Mouse (Mus musculus) neural tube, embryonic 15.5 days (tissue): ENCODE data around the gene Ncor2. TPM values are rescaled to one million over a fixed set of nuclear protein-coding genes. Genes with fewer than 3 reads are reported as not detected.

Source experiments
- ATAC-seq: fragments of 200-750 bp; cut with Nextera tagmentation; 2 replicates; pipeline ENCODE4 v1.8.0; 2017; ENCODE audit warnings: mild to moderate bottlenecking, moderate TSS enrichment, moderate library complexity; ENCODE audit not compliant: low FRiP score
- H3K27ac ChIP-seq: fragments of 300-500 bp; sonication (generic); replicated peaks from 2 replicates; pipeline ENCODE4 v1.5.1; 2015; ENCODE audit warnings: mild to moderate bottlenecking, inconsistent platforms
- H3K27me3 ChIP-seq: fragments of 300-500 bp; sonication (generic); replicated peaks from 2 replicates; pipeline ENCODE4 v1.6.1; 2015; ENCODE audit warnings: inconsistent platforms
- H3K36me3 ChIP-seq: fragments of 300-500 bp; sonication (generic); 2 replicates; pipeline ENCODE4 v1.6.1; 2015; ENCODE audit warnings: inconsistent platforms
- H3K4me1 ChIP-seq: fragments of 300-500 bp; sonication (generic); 2 replicates; pipeline ENCODE4 v1.6.1; 2015; ENCODE audit warnings: inconsistent platforms
- H3K4me2 ChIP-seq: fragments of 300-500 bp; sonication (generic); 2 replicates; pipeline ENCODE4 v1.6.1; 2015; ENCODE audit warnings: inconsistent platforms, mild to moderate bottlenecking, moderate library complexity
- H3K4me3 ChIP-seq: fragments of 300-500 bp; sonication (generic); replicated peaks from 2 replicates; pipeline ENCODE4 v1.5.1; 2015; ENCODE audit warnings: mild to moderate bottlenecking, inconsistent platforms
- H3K9ac ChIP-seq: fragments of 300-500 bp; sonication (generic); replicated peaks from 2 replicates; pipeline ENCODE4 v1.6.1; 2015; ENCODE audit warnings: mild to moderate bottlenecking, inconsistent platforms
- H3K9me3 ChIP-seq: fragments of 300-500 bp; sonication (generic); replicated peaks from 2 replicates; pipeline ENCODE4 v1.6.1; 2016; ENCODE audit warnings: inconsistent platforms
- whole genome bisulfite sequencing: fragments of 180-500 bp; shearing (Covaris S2); methylation state at CpG from one replicate; pipeline ENCODE4 v1.1.7; 2015; ENCODE audit warnings: mixed read lengths; 5-methylcytosine and 5-hydroxymethylcytosine counted together
- polyA plus RNA-seq: library from polyadenylated mRNA; unstranded; fragments of >200 nt; fragmentation: Nextera tagmentation; extraction: Ambion mirVana; gene quantifications from 2 replicates; pipeline ENCODE4 v1.2.1, GENCODE M21; 2015

Ncor2 gene
- polyA plus RNA-seq, 1 experiment from 2014 or later = 24.2 TPM

DNA sequence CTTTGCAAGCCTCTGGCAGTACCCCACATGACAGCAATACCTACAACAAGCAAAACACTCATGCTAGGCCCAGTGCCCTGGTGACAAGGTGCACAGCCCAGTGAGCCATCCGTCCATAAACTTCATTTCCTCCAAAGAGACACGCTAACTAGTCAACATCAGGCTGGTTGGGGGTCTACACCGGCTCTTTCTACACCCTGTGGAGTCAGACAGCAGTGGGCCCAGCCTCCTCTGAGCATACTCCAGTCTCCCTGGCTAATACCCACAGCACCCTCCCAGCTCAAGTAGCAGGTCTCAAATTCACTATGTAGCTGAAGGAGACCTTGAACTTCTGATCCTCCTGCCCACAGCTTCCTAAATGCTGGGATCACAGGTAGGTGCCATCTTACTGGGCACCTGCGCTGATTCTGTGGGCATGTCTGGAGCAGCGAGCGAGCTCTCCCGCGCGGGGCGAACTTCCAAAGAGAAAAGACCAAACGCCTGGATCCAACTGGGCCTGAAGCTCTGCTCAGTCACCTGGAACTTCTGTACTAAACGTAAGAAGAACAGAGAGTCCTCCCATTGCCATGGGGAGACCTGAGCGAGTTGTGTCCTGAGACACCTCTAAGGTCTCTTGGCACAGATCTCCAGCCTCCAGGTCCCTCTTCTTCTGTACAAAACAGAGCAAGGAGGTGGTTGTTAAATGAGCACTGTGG, 46.3 kb downstream of the Ncor2 start:
- Histone ChIP-seq H3K36me3 (no peaks in the 10 kb centered on the region), H3K9me3 (no peaks in the 10 kb centered on the region), H3K4me2 (no peak overlapping the region), H3K9ac (no peak overlapping the region), H3K4me1 (peaks cover 94% of the 10 kb centered on the region), H3K27me3 (no peaks in the 10 kb centered on the region), H3K4me3 (no peak overlapping the region), H3K27ac (peak overlapping the region; percentile 54)
- ATAC-seq = no peak
- 92% methylated on average over 13 of the region's 13 CpGs for WGBS

DNA sequence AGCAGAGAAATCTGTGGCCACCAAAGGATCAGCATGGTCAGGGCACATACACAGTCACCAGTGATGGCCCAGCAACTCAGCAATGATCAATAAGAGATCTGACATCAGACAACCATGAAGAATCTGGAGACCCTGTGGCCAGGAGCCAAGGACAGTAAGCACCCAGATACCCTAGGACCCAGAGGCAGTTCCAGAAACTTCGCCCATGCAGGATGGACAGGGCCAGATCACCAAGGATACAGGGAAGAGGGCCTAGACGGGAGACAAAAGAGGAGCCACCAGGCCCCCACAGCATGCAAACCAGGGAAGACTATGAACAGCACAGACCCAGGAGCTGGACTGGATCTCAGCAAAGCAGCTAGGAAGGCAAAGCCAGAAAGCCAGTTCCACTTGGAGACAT, 47.0 kb downstream of the Ncor2 start:
- Histone ChIP-seq H3K4me1 (peaks cover 90% of the 10 kb centered on the region), H3K27me3 (no peaks in the 10 kb centered on the region), H3K9ac (no peak overlapping the region), H3K27ac (peak overlapping the region; percentile 54), H3K9me3 (no peaks in the 10 kb centered on the region), H3K4me2 (no peak overlapping the region), H3K4me3 (no peak overlapping the region), H3K36me3 (no peaks in the 10 kb centered on the region)
- no peak for ATAC-seq
- WGBS = 57% methylated on average over 2 of the region's 2 CpGs

DNA sequence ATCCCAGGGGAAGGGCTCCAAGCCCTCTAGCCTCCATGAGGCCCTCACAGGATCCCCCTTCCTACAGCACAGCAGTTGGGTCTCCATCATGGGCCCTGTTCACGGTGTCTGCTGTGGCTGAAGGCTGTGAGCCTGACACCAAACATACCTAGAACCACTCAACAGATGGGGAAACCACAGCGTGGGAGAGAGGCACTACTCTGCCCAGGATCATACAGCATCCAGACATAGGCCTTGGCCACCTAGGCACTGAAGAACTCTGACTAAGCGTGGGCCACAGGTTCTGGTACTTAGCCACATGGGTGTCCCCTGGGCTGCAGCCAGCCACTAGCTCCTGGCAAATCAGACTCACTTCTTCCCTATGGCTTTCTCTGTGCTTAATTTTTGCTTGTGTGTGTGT, 48.6 kb downstream of the Ncor2 start:
- H3K4me2 ChIP-seq = no peak overlapping the region
- peak overlapping the region; percentile 52; the same call in 1 of the 2 replicates for H3K27ac ChIP-seq
- 89% methylated on average over 3 of the region's 3 CpGs for WGBS
- no peak for ATAC-seq
- peaks cover 87% of the 10 kb centered on the region for H3K4me1 ChIP-seq
- no peaks in the 10 kb centered on the region for H3K36me3 ChIP-seq
- no peaks in the 10 kb centered on the region for H3K9me3 ChIP-seq
- H3K9ac ChIP-seq = no peak overlapping the region
- no peak overlapping the region for H3K4me3 ChIP-seq
- H3K27me3 ChIP-seq = no peaks in the 10 kb centered on the region

- no peak for ATAC-seq
- WGBS = 56% methylated on average over 14 of the region's 14 CpGs
- Histone ChIP-seq H3K4me2 (no peak overlapping the region), H3K9ac (no peak overlapping the region), H3K4me1 (peaks cover 87% of the 10 kb centered on the region), H3K4me3 (no peak overlapping the region), H3K27me3 (no peaks in the 10 kb centered on the region), H3K36me3 (no peaks in the 10 kb centered on the region), H3K9me3 (no peaks in the 10 kb centered on the region), H3K27ac (peak overlapping the region; percentile 72)
Observed at GRCm38 (mm10) chr5:125128939-125129385, 50.1 kb downstream of the Ncor2 start.

- H3K4me3 ChIP-seq = no peak overlapping the region
- H3K36me3 ChIP-seq = peaks cover 2% of the 10 kb centered on the region; the same call in 1 of the 2 replicates
- no peak for ATAC-seq
- no peaks in the 10 kb centered on the region for H3K27me3 ChIP-seq
- no peaks in the 10 kb centered on the region for H3K9me3 ChIP-seq
- 100% methylated on average over 1 of the region's 1 CpGs for WGBS
- H3K4me2 ChIP-seq = no peak overlapping the region
- H3K9ac ChIP-seq = no peak overlapping the region
- H3K4me1 ChIP-seq = peaks cover 86% of the 10 kb centered on the region
- H3K27ac ChIP-seq = no peak overlapping the region
Observed at GRCm38 (mm10) chr5:125127920-125128319, 51.1 kb downstream of the Ncor2 start.

- no peak overlapping the region for H3K9ac ChIP-seq
- no peak overlapping the region for H3K4me2 ChIP-seq
- no peak for ATAC-seq
- H3K9me3 ChIP-seq = no peaks in the 10 kb centered on the region
- WGBS = 83% methylated on average over 4 of the region's 4 CpGs
- peaks cover 2% of the 10 kb centered on the region; the same call in 1 of the 2 replicates for H3K36me3 ChIP-seq
- H3K4me3 ChIP-seq = no peak overlapping the region
- peaks cover 86% of the 10 kb centered on the region for H3K4me1 ChIP-seq
- no peak overlapping the region for H3K27ac ChIP-seq
- H3K27me3 ChIP-seq = no peaks in the 10 kb centered on the region
Observed at GRCm38 (mm10) chr5:125127426-125127825, 51.6 kb downstream of the Ncor2 start.

DNA sequence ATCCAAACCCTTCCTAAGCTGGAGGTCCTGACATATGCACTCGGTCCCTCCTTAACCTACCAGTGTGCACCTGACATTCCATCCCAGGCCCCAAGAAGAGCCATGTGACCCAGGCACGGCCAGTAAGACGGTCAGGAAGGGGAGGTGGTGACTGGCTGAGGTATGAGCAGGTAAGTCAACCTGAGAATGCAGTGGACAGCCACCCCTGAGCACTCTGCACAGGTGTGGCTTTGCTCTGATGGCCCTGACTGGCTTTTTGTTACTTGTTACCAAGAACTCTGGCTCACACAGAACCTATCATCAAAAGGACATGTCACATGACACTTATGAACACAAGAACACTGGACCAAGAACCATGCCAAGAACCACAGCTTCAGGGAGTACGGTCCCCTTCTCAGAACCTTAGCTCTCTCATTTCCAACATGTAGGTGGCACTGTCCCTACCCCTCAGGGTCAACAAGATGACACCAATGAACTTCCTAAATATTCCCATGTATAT, 53.0 kb downstream of the Ncor2 start:
- Histone ChIP-seq H3K4me1 (peaks cover 84% of the 10 kb centered on the region), H3K36me3 (peaks cover 2% of the 10 kb centered on the region; the same call in 1 of the 2 replicates), H3K4me2 (no peak overlapping the region), H3K9me3 (no peaks in the 10 kb centered on the region), H3K9ac (no peak overlapping the region), H3K27ac (0 out of 2 replicates have a peak overlapping the region, but pooled peaks have one; percentile 24), H3K27me3 (no peaks in the 10 kb centered on the region), H3K4me3 (no peak overlapping the region)
- ATAC-seq = no peak
- WGBS = 89% methylated on average over 4 of the region's 4 CpGs

DNA sequence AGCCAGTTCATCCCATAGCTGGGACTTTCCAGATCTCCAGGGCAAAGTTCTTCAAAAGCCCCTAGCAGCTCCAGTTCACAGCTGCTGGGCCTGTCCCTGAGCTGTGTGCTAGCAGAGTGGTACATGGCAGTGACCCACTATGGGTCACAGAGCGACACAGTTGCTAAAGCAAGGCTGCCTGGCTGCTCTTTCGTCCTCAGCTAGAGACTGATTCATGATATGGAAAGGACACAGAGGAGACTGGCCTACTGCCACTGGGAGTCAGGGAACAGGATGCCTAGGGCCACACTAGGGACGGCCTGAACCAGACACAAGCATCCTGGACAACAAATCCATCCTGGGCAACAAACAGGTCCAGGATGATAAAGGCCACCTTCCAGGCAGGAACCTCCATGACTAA, 53.8 kb downstream of the Ncor2 start:
- ATAC-seq = no peak
- H3K4me3 ChIP-seq = no peak overlapping the region
- WGBS = 75% methylated on average over 3 of the region's 3 CpGs
- peak overlapping the region; percentile 24; the same call in 1 of the 2 replicates for H3K27ac ChIP-seq
- no peak overlapping the region for H3K4me2 ChIP-seq
- peaks cover 84% of the 10 kb centered on the region for H3K4me1 ChIP-seq
- H3K36me3 ChIP-seq = peaks cover 2% of the 10 kb centered on the region; the same call in 1 of the 2 replicates
- no peaks in the 10 kb centered on the region for H3K9me3 ChIP-seq
- peak overlapping the region; percentile 10; the same call in 1 of the 2 replicates for H3K9ac ChIP-seq
- H3K27me3 ChIP-seq = no peaks in the 10 kb centered on the region

GRCm38 (mm10) chr5:125124002-125124401, 55.0 kb downstream of the Ncor2 start:
- 63% methylated on average over 7 of the region's 7 CpGs for WGBS
- no peak overlapping the region for H3K9ac ChIP-seq
- peaks cover 6% of the 10 kb centered on the region for H3K36me3 ChIP-seq
- no peaks in the 10 kb centered on the region for H3K9me3 ChIP-seq
- no peaks in the 10 kb centered on the region for H3K27me3 ChIP-seq
- no peak overlapping the region for H3K27ac ChIP-seq
- H3K4me3 ChIP-seq = no peak overlapping the region
- no peak for ATAC-seq
- no peak overlapping the region for H3K4me2 ChIP-seq
- H3K4me1 ChIP-seq = peaks cover 77% of the 10 kb centered on the region

DNA sequence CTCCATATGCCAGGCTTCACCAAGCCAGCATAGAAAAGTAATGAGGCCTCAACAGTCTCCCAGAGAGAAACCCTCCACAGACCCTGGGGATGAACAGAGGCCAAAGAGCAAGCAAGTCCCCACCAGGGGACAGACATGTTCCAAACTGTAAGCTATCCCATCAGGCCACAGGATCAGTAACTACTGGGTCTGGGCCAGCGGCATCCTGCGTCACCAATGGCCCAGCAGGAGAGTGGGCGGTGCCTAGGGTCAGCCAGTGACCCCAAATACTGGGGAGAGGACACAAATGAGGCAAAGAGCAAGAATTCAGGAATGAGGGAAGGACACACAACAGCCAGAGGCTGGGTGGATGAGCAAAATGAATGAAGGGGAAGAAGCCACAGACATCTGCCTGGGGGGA, 55.8 kb downstream of the Ncor2 start:
- Histone ChIP-seq H3K36me3 (peaks cover 14% of the 10 kb centered on the region), H3K9ac (no peak overlapping the region), H3K9me3 (no peaks in the 10 kb centered on the region), H3K27ac (0 out of 2 replicates have a peak overlapping the region, but pooled peaks have one; percentile 9), H3K4me2 (no peak overlapping the region), H3K4me3 (no peak overlapping the region), H3K4me1 (peaks cover 69% of the 10 kb centered on the region), H3K27me3 (no peaks in the 10 kb centered on the region)
- 41% methylated on average over 3 of the region's 3 CpGs for WGBS
- no peak for ATAC-seq

GRCm38 (mm10) chr5:125122546-125122945, 56.5 kb downstream of the Ncor2 start:
- H3K4me1 ChIP-seq = peaks cover 62% of the 10 kb centered on the region

DNA sequence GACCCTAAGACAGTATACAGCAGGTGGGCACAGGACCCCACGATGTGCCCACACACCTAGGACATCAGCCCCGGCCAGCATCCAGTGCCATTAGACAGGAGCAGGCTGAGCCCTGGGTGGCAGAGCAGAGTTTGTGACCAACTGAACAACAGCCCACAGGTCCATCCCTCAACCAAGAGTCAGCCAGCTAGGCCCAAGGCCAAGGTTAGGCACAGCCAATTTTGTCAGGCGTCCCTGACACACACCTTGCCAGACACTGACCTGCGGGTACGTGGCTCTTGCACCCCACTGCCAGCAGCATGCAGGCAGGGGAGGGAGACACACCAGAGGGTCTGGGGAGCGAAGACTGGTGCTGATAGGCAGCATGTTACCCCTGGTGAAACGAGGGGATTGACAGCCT, 57.0 kb downstream of the Ncor2 start:
- peaks cover 65% of the 10 kb centered on the region for H3K4me1 ChIP-seq
- H3K27ac ChIP-seq = peak overlapping the region; percentile 48; the same call in 1 of the 2 replicates
- 92% methylated on average over 7 of the region's 7 CpGs for WGBS

More at GRCm38 (mm10) chr5:125122546-125122945, 56.5 kb downstream of the Ncor2 start:
- Histone ChIP-seq H3K4me2 (no peak overlapping the region), H3K36me3 (peaks cover 19% of the 10 kb centered on the region), H3K27ac (no peak overlapping the region), H3K4me3 (no peak overlapping the region), H3K9ac (no peak overlapping the region), H3K9me3 (no peaks in the 10 kb centered on the region), H3K27me3 (no peaks in the 10 kb centered on the region)
- no peak for ATAC-seq
- WGBS = 90% methylated on average over 7 of the region's 7 CpGs

More for the DNA sequence above, 57.0 kb downstream of the Ncor2 start:
- H3K4me3 ChIP-seq = no peak overlapping the region
- no peak for ATAC-seq
- no peaks in the 10 kb centered on the region for H3K27me3 ChIP-seq
- H3K36me3 ChIP-seq = peaks cover 24% of the 10 kb centered on the region
- H3K9ac ChIP-seq = no peak overlapping the region
- no peak overlapping the region for H3K4me2 ChIP-seq
- H3K9me3 ChIP-seq = no peaks in the 10 kb centered on the region
